Mouse (Mus musculus): ENCODE measurements around the gene Defa26. TPM values are rescaled to one million over a fixed set of nuclear protein-coding genes. Genes with fewer than 3 reads are reported as not detected.

The Defa26 gene
- not detected for total RNA-seq (2023)

GRCm38 (mm10) chr8:21617883-21618282, at the start of gene Defa26:
Gene Defa26, plus strand, starts transcription at chr8:21618183.

GRCm38 (mm10) chr8:21582706-21583105, 35.3 kb upstream of the Defa26 start, which contains the start of gene Defa28:
Gene Defa28, plus strand, starts transcription at chr8:21583006.

GRCm38 (mm10) chr8:21594408-21594807, 23.6 kb upstream of the Defa26 start, which contains the start of gene Gm7861:
Gene Gm7861, minus strand, starts transcription at chr8:21594508.

GRCm38 (mm10) chr8:21655480-21655879, 37.5 kb downstream of the Defa26 start, which contains the start of gene Defa17:
Gene Defa17, plus strand, starts transcription at chr8:21655780.

GRCm38 (mm10) chr8:21665497-21665896, 47.5 kb downstream of the Defa26 start, which contains the start of gene Defa34:
Gene Defa34, plus strand, starts transcription at chr8:21665797.

Other genes with a start within 250 kb of the Defa26 start
- not detected for gene Defa2, start 239.7 kb upstream of the Defa26 start, total RNA-seq (2023)
- not detected for gene Defa33, start 226.4 kb upstream of the Defa26 start, total RNA-seq (2023)
- gene Defa36, start 190.8 kb upstream of the Defa26 start, total RNA-seq (2023): not detected
- not detected for gene Gm7849, start 161.6 kb upstream of the Defa26 start, total RNA-seq (2023)
- gene Defa20, start 108.9 kb upstream of the Defa26 start, total RNA-seq (2023): not detected
- gene Defa32, start 89.2 kb upstream of the Defa26 start, total RNA-seq (2023): not detected
- gene Defa37, start 52.8 kb upstream of the Defa26 start, total RNA-seq (2023): not detected
- gene Defa28, start 35.2 kb upstream of the Defa26 start, total RNA-seq (2023): not detected
- gene Gm7861, start 23.7 kb upstream of the Defa26 start, total RNA-seq (2023): not detected
- not detected for gene Defa17, start 37.6 kb downstream of the Defa26 start, total RNA-seq (2023)
- gene Defa34, start 47.6 kb downstream of the Defa26 start, total RNA-seq (2023): not detected
- gene AY761184, start 85.5 kb downstream of the Defa26 start, total RNA-seq (2023): not detected
- not detected for gene Defa24, start 116.3 kb downstream of the Defa26 start, total RNA-seq (2023)
- gene Defb50, start 205.4 kb downstream of the Defa26 start, total RNA-seq (2023): not detected
- not detected for gene Defb2, start 221.7 kb downstream of the Defa26 start, total RNA-seq (2023)
- not detected for gene Defb10, start 240.7 kb downstream of the Defa26 start, total RNA-seq (2023)

Data from CD4-positive naive resting alpha-beta T cell, adult 57 days (primary cell).